Mouse (Mus musculus) C2C12 (cell line): ENCODE data around the gene Bmp6. TPM values are rescaled to one million over a fixed set of nuclear protein-coding genes. Genes with fewer than 3 reads are reported as not detected.

Source experiments
- H3K27me3 ChIP-seq: one replicate; pipeline ENCODE4 v1.6.1; 2011; ENCODE audit not compliant: control insufficient read depth, insufficient read depth, insufficient read length
- H3K36me3 ChIP-seq: one replicate; pipeline ENCODE4 v1.6.1; 2011; ENCODE audit not compliant: control insufficient read depth, insufficient read depth
- H3K4me3 ChIP-seq: one replicate; pipeline ENCODE4 v1.5.1; 2011; ENCODE audit warnings: mild to moderate bottlenecking, control low read depth; ENCODE audit not compliant: poor library complexity, insufficient read depth, severe bottlenecking
- H3K79me2 ChIP-seq: one replicate; pipeline ENCODE4 v1.6.1; 2011; ENCODE audit not compliant: control insufficient read depth, insufficient read depth
- H3K79me3 ChIP-seq: one replicate; pipeline ENCODE4 v1.6.1; 2011; ENCODE audit warnings: low read depth, control low read depth
- H3ac ChIP-seq: one replicate; pipeline ENCODE3; 2011; ENCODE audit warnings: low read depth; ENCODE audit not compliant: control insufficient read depth, insufficient read length
- CEBPB ChIP-seq: IDR thresholded peaks from one replicate; pipeline ENCODE4 v1.6.1; 2011; ENCODE audit warnings: low read depth, mild to moderate bottlenecking, control low read depth, moderate library complexity
- CTCF ChIP-seq: IDR thresholded peaks from one replicate; pipeline ENCODE4 v1.5.1; 2011; ENCODE audit not compliant: control insufficient read depth, insufficient read depth, insufficient read length
- FOSL1 ChIP-seq: IDR thresholded peaks from one replicate; pipeline ENCODE4 v1.8.0; 2011; ENCODE audit warnings: mild to moderate bottlenecking, low read length; ENCODE audit not compliant: poor library complexity, insufficient read depth, severe bottlenecking
- MAX ChIP-seq: IDR thresholded peaks from one replicate; pipeline ENCODE4 v1.6.1; 2011; ENCODE audit warnings: mild to moderate bottlenecking, control low read depth
- MYOD1 ChIP-seq: IDR thresholded peaks from one replicate; pipeline ENCODE4 v1.6.1; 2011; ENCODE audit warnings: low read depth; ENCODE audit not compliant: control insufficient read depth, insufficient read length
- MYOG ChIP-seq: IDR thresholded peaks from one replicate; pipeline ENCODE4 v1.6.1; 2011; ENCODE audit not compliant: control insufficient read depth, insufficient read length; ENCODE audit errors: extremely low read depth
- USF1 ChIP-seq: IDR thresholded peaks from one replicate; pipeline ENCODE4 v1.6.1; 2011; ENCODE audit warnings: low read depth, mild to moderate bottlenecking, control low read depth, moderate library complexity
- polyA plus RNA-seq: library from polyadenylated mRNA; unstranded; fragments of >200 nt; fragmentation: generic; extraction: Trizol; gene quantifications from one replicate; pipeline ENCODE4 v1.2.1, GENCODE M21; 2012; ENCODE audit warnings: missing spikeins

The Bmp6 gene
- polyA plus RNA-seq, 1 experiment, result not detected

- no peak overlapping the region for H3K4me3 ChIP-seq
- no peak overlapping the region for H3ac ChIP-seq
- no peaks in the 10 kb centered on the region for H3K36me3 ChIP-seq
- no peaks in the 10 kb centered on the region for H3K79me2 ChIP-seq
- TF ChIP-seq USF1, result no peak
- no peak for TF ChIP-seq MAX
- TF ChIP-seq CEBPB, result no peak
- TF ChIP-seq CTCF, result no peak
- TF ChIP-seq MYOD1, result no peak
- TF ChIP-seq FOSL1, result no peak
- no peak for TF ChIP-seq MYOG
- H3K79me3 ChIP-seq, result no peaks in the 10 kb centered on the region
- peaks cover 3% of the 10 kb centered on the region for H3K27me3 ChIP-seq
These were observed 201.8 kb downstream of the Bmp6 start for GRCm38 (mm10) chr13:38546754-38547153.

GRCm38 (mm10) chr13:38547717-38548116, 202.8 kb downstream of the Bmp6 start:
- Histone ChIP-seq H3ac (no peak overlapping the region), H3K36me3 (no peaks in the 10 kb centered on the region), H3K79me3 (no peaks in the 10 kb centered on the region), H3K4me3 (no peak overlapping the region), H3K27me3 (peaks cover 3% of the 10 kb centered on the region), H3K79me2 (no peaks in the 10 kb centered on the region)
- TF ChIP-seq USF1 (no peak), MAX (no peak), CEBPB (no peak), MYOD1 (no peak), MYOG (no peak), FOSL1 (no peak), CTCF (no peak)

GRCm38 (mm10) chr13:38548681-38549080, 203.8 kb downstream of the Bmp6 start:
- H3K79me2 ChIP-seq, result no peaks in the 10 kb centered on the region
- no peak overlapping the region for H3ac ChIP-seq
- no peak for TF ChIP-seq FOSL1
- no peak for TF ChIP-seq CTCF
- no peak for TF ChIP-seq CEBPB
- TF ChIP-seq MYOG, result no peak
- no peak for TF ChIP-seq MYOD1
- no peak for TF ChIP-seq MAX
- no peak for TF ChIP-seq USF1
- peaks cover 3% of the 10 kb centered on the region for H3K27me3 ChIP-seq
- no peaks in the 10 kb centered on the region for H3K79me3 ChIP-seq
- H3K4me3 ChIP-seq, result no peak overlapping the region
- H3K36me3 ChIP-seq, result no peaks in the 10 kb centered on the region

Other genes starting within 250 kb of the Bmp6 start
- gene Dsp, start 193.8 kb upstream of the Bmp6 start, polyA plus RNA-seq, result not detected
- gene Snrnp48, start 140.2 kb upstream of the Bmp6 start, polyA plus RNA-seq, result 10.2 TPM
- 225 TPM for gene Txndc5, start 183.7 kb downstream of the Bmp6 start, polyA plus RNA-seq